Mouse (Mus musculus) fibroblast of lung, adult 2 months (primary cell): Measurements from ENCODE around the gene Arid1b.

Source experiments
- DNase-seq: peaks from one replicate; pipeline ENCODE4 v3.0.0-alpha.2; 2011; ENCODE audit warnings: low read depth

Arid1b gene

GRCm38 (mm10) chr17:5322594-5322993, 328.5 kb downstream of the Arid1b start:
- no peak for DNase-seq

DNA sequence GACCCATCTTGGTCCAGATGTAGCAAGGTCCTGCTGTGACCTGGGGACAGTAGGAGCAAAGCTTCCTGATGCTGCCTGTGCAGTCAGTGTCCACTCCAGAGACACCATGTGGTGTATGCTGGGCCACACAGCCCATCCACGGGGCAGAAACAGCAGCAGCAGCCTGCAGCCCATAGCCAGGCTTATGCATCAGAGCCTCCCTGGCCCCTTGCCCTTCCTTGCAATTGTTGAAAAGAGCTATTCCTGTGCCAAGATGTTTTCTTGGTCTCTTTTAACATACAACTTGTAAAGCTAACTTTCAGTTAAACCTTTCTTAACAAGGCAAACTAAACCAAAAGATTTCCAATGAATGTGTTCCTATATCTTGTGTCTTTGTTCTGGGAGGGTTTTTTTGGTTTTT, 329.6 kb downstream of the Arid1b start:
- DNase-seq, result no peak

- DNase-seq, result no peak
Measured at GRCm38 (mm10) chr17:5324236-5324876, 330.2 kb downstream of the Arid1b start.

DNA sequence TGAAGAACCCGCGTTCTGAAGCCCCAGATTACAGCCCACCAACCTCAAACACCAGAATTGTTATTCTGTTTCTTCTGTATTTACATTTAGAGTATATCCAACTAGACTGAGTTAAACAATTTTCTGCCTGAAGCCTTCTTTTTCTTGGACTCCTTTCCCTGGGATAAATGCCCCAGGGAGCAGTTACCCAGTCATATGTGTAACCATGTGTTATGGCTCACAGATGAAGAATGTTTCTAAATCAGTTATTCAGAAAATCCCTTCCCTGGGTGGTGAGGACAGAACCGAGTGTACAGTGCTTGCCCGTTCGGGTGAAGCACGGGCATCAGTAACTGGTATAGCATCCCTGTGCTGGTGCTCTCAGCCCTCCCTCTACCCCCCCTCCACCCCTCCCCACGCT, 332.6 kb downstream of the Arid1b start:
- no peak for DNase-seq

- DNase-seq, result peak; percentile 91
Measured at GRCm38 (mm10) chr17:5327480-5328180, 333.5 kb downstream of the Arid1b start.

- no peak for DNase-seq
Measured at GRCm38 (mm10) chr17:5329478-5329877, 335.3 kb downstream of the Arid1b start.

GRCm38 (mm10) chr17:5330063-5330462, 335.9 kb downstream of the Arid1b start:
- DNase-seq, result no peak

DNA sequence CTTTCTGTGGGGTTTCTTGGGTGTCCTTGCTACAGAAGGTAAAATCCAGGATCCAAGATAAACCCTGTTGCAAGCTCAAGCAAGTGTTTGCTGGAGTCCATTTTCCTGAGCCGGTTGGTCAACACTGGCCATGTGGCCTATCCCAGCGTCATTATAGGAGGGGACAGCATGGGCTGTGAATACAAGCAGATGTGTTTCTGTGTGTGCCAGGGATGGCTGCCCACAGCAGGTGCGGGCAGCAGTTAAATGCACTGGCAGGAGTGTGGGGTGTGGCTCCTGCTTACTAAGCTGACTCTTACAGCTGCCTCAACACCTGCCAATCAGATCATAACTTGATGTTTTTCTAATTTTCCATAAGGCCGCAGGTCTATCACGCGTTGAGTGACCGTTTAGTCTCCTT, 336.5 kb downstream of the Arid1b start:
- DNase-seq, result no peak

- DNase-seq, result no peak
Measured at GRCm38 (mm10) chr17:5331387-5331786, 337.3 kb downstream of the Arid1b start.

- no peak for DNase-seq
Measured at GRCm38 (mm10) chr17:5334567-5334966, 340.4 kb downstream of the Arid1b start.

- no peak for DNase-seq
Measured at GRCm38 (mm10) chr17:5344426-5344825, 350.3 kb downstream of the Arid1b start.

DNA sequence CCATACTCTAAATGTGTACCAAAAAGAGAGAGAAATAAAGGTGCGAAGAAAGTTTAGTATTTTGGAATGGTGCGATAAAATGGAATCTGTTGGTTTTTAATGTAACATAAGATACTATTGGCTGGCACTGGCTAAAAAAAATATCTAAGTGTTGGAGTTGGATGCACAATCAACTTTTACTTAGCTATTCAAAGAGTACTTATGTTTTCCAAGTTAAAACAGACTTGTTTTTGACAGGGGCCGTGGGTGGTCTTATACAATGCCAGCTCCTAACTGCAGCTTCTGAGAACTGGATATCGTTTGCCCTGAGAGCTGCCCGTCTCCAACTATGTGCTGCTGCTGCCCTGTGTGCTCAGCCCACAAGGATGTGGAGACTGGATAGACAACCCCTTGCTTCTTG, 351.7 kb downstream of the Arid1b start:
- DNase-seq, result no peak

- DNase-seq, result no peak
Measured at GRCm38 (mm10) chr17:5352901-5353300, 358.8 kb downstream of the Arid1b start.

DNA sequence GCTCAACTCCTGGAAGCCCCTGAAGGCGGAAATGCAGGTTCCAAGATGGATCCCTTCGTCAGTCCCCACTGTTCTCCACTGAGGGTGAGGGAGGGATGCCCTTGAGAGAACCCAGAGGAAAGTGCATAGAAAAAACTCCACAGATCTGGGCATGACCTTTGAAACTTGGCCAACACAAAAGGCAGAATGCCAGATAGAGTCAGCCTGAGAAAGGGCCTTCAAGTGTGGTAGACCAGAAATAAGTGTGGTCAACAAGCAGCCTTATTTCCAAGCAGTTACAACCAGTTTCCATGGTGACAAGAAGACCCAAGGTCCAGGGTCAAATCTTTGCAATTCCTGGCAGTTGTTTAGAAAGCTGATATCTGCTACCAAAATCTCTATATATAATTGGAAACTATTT, 366.6 kb downstream of the Arid1b start:
- no peak for DNase-seq

GRCm38 (mm10) chr17:5365992-5366398, 371.9 kb downstream of the Arid1b start:
- DNase-seq, result no peak

- no peak for DNase-seq
Measured at GRCm38 (mm10) chr17:5371032-5371431, 376.9 kb downstream of the Arid1b start.

- no peak for DNase-seq
Measured at GRCm38 (mm10) chr17:5371521-5371920, 377.4 kb downstream of the Arid1b start.

DNA sequence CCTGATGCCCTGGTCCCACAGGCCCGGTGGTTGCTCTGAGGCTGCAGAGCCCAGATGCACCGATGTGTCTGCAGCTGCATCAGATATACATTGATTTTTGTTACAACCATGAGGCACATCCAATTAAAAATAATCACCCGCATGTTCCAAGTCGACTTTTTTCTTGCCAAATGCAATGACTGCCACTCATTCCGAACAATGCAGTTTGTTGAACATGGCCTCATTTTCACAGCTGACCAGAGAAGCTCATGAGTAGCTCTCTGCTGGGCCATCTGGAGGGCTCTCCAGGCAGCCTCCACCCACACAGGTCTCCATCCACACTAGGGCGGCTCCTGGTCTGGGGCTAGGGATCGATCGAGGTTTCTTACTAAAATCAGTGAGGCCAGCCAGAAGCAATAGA, 378.8 kb downstream of the Arid1b start:
- no peak for DNase-seq

DNA sequence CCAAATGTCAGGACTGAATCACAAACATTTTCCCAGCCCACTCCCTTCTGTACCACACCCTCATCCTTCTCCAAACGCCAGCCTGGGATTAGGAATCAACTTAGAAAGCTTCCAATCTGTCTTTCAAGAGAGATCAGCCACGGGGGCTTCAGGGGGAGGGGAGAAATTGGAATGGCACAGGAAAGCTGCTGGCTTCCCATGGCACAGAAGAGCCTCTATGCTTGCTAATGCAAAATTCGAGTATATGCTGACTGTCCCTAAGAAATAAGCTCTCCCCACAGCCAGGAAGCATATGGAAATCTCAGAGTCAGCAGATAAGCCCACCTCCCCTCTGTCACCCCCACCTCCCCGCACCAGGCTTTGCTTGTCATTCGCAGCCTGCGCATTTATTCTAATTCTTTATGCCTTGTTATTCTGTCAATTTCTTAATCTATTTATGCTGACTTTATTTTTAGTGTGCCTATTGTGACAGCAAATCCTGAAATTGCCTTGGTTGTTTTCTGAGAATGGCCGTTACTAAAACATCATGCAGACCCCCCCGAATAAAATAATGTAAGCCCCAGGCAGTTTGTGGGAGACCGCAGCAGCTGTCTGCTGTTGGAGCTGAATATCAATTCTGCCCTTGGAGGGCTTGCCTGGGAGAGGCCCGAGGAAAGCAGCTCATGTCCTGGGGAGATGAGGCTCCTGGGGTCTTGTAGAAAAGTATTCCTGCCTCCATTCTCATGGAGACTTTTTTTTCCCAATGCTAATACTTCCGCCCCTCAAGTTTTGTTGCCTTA, 383.2 kb downstream of the Arid1b start:
- no peak for DNase-seq

DNA sequence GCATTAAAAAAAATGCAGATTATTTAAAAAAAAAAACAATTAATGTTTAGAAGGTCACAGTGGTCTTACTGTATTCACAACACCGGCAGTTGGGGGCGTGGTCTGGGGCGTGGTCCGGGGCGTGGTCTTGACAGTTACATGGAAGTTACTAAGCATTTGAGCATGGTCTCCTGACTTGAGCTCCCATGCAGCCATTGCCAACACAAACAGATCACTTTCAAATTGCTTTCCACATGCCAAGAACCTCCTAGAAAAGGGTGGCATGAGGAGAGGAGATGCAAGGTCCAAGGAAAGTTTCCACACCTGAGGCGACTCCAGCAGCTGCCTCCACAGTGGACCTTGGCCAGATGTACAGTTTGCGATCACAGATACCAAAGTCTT, 383.8 kb downstream of the Arid1b start:
- peak; percentile 36 for DNase-seq

- DNase-seq, result no peak
Measured at GRCm38 (mm10) chr17:5385694-5386093, 391.6 kb downstream of the Arid1b start.

GRCm38 (mm10) chr17:5386885-5387545, 392.9 kb downstream of the Arid1b start:
- DNase-seq, result no peak

DNA sequence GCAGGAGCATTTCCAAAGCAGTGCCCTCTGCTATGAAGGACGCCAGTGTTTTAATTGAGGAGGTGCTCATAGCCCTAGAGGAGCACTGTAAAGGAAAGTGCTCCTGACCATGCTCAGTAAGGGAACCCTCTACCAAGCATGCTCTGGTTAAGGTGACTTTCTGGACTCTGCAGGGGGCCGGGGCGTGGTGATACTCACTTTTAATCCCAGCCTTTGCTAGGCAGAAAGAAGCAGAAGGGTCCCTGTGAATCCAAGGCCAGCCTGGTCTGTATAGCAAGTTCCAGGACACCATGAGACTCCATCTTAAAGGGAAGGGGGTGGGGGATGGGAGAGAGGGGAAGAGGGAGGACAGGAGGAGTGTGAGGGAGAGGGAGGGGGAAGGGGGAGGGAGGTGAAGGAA, 394.2 kb downstream of the Arid1b start:
- no peak for DNase-seq
